Mouse (Mus musculus) lung, embryonic 14.5 days (tissue): ENCODE results near the gene Sos1. TPM values are rescaled to one million over a fixed set of nuclear protein-coding genes. Genes with fewer than 3 reads are reported as not detected.
A peak's percentile ranks its signal among the peaks of the same experiment; 100 is the strongest.

Experiments
- ATAC-seq: fragments of 200-750 bp; cut with Nextera tagmentation; 2 replicates; pipeline ENCODE4 v1.8.0; 2017; ENCODE audit warnings: mild to moderate bottlenecking, moderate TSS enrichment, moderate library complexity; ENCODE audit not compliant: insufficient read depth
- DNase-seq: peaks from one replicate; pipeline ENCODE4 v3.0.0-alpha.2; 2015
- H3K27ac ChIP-seq: fragments of 300-500 bp; sonication (generic); 2 replicates; pipeline ENCODE4 v1.5.1; 2014; ENCODE audit warnings: low read depth, mild to moderate bottlenecking, moderate library complexity
- H3K27me3 ChIP-seq: fragments of 300-500 bp; sonication (generic); 2 replicates; pipeline ENCODE4 v1.6.1; 2014; ENCODE audit warnings: low read length, control low read depth; ENCODE audit not compliant: insufficient read depth
- H3K36me3 ChIP-seq: fragments of 300-500 bp; sonication (generic); 2 replicates; pipeline ENCODE4 v1.6.1; 2014; ENCODE audit warnings: control low read depth; ENCODE audit not compliant: insufficient read depth
- H3K4me1 ChIP-seq: fragments of 300-500 bp; sonication (generic); 2 replicates; pipeline ENCODE4 v1.6.1; 2014; ENCODE audit warnings: antibody characterized with exemption, control low read depth; ENCODE audit not compliant: insufficient read depth
- H3K4me2 ChIP-seq: fragments of 300-500 bp; sonication (generic); 2 replicates; pipeline ENCODE4 v1.6.1; 2014; ENCODE audit warnings: mild to moderate bottlenecking
- H3K4me3 ChIP-seq: fragments of 300-500 bp; sonication (generic); 2 replicates; pipeline ENCODE4 v1.5.1; 2014; ENCODE audit warnings: low read depth, low read length
- H3K9ac ChIP-seq: fragments of 300-500 bp; sonication (generic); 2 replicates; pipeline ENCODE4 v1.6.1; 2014
- H3K9me3 ChIP-seq: fragments of 300-500 bp; sonication (generic); 2 replicates; pipeline ENCODE4 v1.6.1; 2016; ENCODE audit warnings: low read depth, low read length, control low read depth
- CTCF ChIP-seq: IDR thresholded peaks from 2 replicates; pipeline ENCODE4 v1.5.1; 2016; ENCODE audit warnings: antibody characterized with exemption, low read depth
- WGBS: fragments of 180-500 bp; shearing (Covaris S2); extraction: QIAGEN DNeasy Blood & Tissue Kit; methylation state at CpG from one replicate; pipeline ENCODE4 v1.1.7; 2014; 5-methylcytosine and 5-hydroxymethylcytosine counted together
- polyA plus RNA-seq: library from polyadenylated mRNA; unstranded; fragments of >200 nt; fragmentation: Nextera tagmentation; extraction: Ambion mirVana; gene quantifications from 2 replicates; pipeline ENCODE4 v1.2.1, GENCODE M21; 2014

Sos1 gene
- polyA plus RNA-seq, 1 experiment from 2014 or later, result 8.5 TPM

GRCm38 (mm10) chr17:80493891-80494290, 13.6 kb upstream of the Sos1 start:
- no peak for DNase-seq
- Histone ChIP-seq H3K27ac (no peak overlapping the region), H3K27me3 (no peaks in the 10 kb centered on the region), H3K4me2 (no peak overlapping the region), H3K9ac (no peak overlapping the region), H3K9me3 (no peaks in the 10 kb centered on the region), H3K4me3 (no peak overlapping the region), H3K4me1 (peaks cover 5% of the 10 kb centered on the region), H3K36me3 (no peaks in the 10 kb centered on the region)
- no peak for TF ChIP-seq CTCF
- ATAC-seq, result no peak
- 79% methylated on average over 1 of the region's 1 CpGs for WGBS

GRCm38 (mm10) chr17:80492811-80493210, 12.6 kb upstream of the Sos1 start:
- Histone ChIP-seq H3K27me3 (no peaks in the 10 kb centered on the region), H3K9me3 (no peaks in the 10 kb centered on the region), H3K36me3 (no peaks in the 10 kb centered on the region), H3K4me1 (peaks cover 6% of the 10 kb centered on the region), H3K9ac (no peak overlapping the region), H3K4me3 (no peak overlapping the region), H3K27ac (no peak overlapping the region), H3K4me2 (no peak overlapping the region)
- no peak for DNase-seq
- 77% methylated on average over 4 of the region's 4 CpGs for WGBS
- TF ChIP-seq CTCF, result no peak
- no peak for ATAC-seq

- DNase-seq (no peak), ATAC-seq (no peak)
- TF ChIP-seq CTCF, result no peak
- H3K4me2 ChIP-seq, result no peak overlapping the region
- peaks cover 6% of the 10 kb centered on the region for H3K4me1 ChIP-seq
- no peak overlapping the region for H3K4me3 ChIP-seq
- WGBS, result 90% methylated on average over 4 of the region's 4 CpGs
- no peaks in the 10 kb centered on the region for H3K36me3 ChIP-seq
- H3K9ac ChIP-seq, result no peak overlapping the region
- H3K27me3 ChIP-seq, result no peaks in the 10 kb centered on the region
- no peak overlapping the region for H3K27ac ChIP-seq
- no peaks in the 10 kb centered on the region for H3K9me3 ChIP-seq
These were observed 12.0 kb upstream of the Sos1 start for GRCm38 (mm10) chr17:80492274-80492673.

- Histone ChIP-seq H3K27ac (no peak overlapping the region), H3K9me3 (no peaks in the 10 kb centered on the region), H3K4me3 (no peak overlapping the region), H3K9ac (no peak overlapping the region), H3K36me3 (no peaks in the 10 kb centered on the region), H3K4me2 (no peak overlapping the region), H3K4me1 (peaks cover 6% of the 10 kb centered on the region), H3K27me3 (no peaks in the 10 kb centered on the region)
- no peak for DNase-seq
- TF ChIP-seq CTCF, result no peak
- no peak for ATAC-seq
- 52% methylated on average over 5 of the region's 5 CpGs for WGBS
These were observed 9.9 kb upstream of the Sos1 start for GRCm38 (mm10) chr17:80490166-80490565.

GRCm38 (mm10) chr17:80488918-80489317, 8.7 kb upstream of the Sos1 start:
- no peak overlapping the region for H3K4me2 ChIP-seq
- peaks cover 6% of the 10 kb centered on the region for H3K4me1 ChIP-seq
- H3K27me3 ChIP-seq, result no peaks in the 10 kb centered on the region
- TF ChIP-seq CTCF, result no peak
- H3K36me3 ChIP-seq, result no peaks in the 10 kb centered on the region
- H3K9me3 ChIP-seq, result no peaks in the 10 kb centered on the region
- no peak overlapping the region for H3K4me3 ChIP-seq
- H3K9ac ChIP-seq, result no peak overlapping the region
- H3K27ac ChIP-seq, result peak overlapping the region; percentile 62; the same call in 1 of the 2 replicates
- DNase-seq (peak; percentile 83), ATAC-seq (peak; percentile 64)
- WGBS, result 45% methylated on average over 3 of the region's 3 CpGs

- no peak for ATAC-seq
- Histone ChIP-seq H3K27ac (no peak overlapping the region), H3K27me3 (no peaks in the 10 kb centered on the region), H3K4me1 (peaks cover 10% of the 10 kb centered on the region), H3K4me3 (no peak overlapping the region), H3K4me2 (no peak overlapping the region), H3K9ac (no peak overlapping the region), H3K9me3 (no peaks in the 10 kb centered on the region), H3K36me3 (no peaks in the 10 kb centered on the region)
- TF ChIP-seq CTCF, result no peak
- 92% methylated on average over 5 of the region's 5 CpGs for WGBS
- DNase-seq, result no peak
These were observed 4.9 kb upstream of the Sos1 start for GRCm38 (mm10) chr17:80485160-80485559.

GRCm38 (mm10) chr17:80480855-80481224, 587 bp upstream of the Sos1 start:
- Histone ChIP-seq H3K36me3 (0 out of 2 replicates have a peak, but pooled peaks cover 3% of the 10 kb centered on the region), H3K27ac (no peak overlapping the region), H3K27me3 (no peaks in the 10 kb centered on the region), H3K4me1 (peaks cover 9% of the 10 kb centered on the region), H3K4me3 (peak overlapping the region; percentile 94), H3K9me3 (no peaks in the 10 kb centered on the region), H3K9ac (peak overlapping the region; percentile 90), H3K4me2 (peak overlapping the region; percentile 85)
- TF ChIP-seq CTCF, result no peak
- ATAC-seq (no peak), DNase-seq (no peak)
- 35% methylated on average over 7 of the region's 7 CpGs for WGBS
